Mouse (Mus musculus) midbrain, embryonic 14.5 days (tissue): Measurements from ENCODE around the gene Phc2. TPM values are rescaled to one million over a fixed set of nuclear protein-coding genes. Genes with fewer than 3 reads are reported as not detected.
"Not testable (repeated sequence)": the region's sequence is repeated elsewhere in the genome, so short reads cannot be mapped to it uniquely, and the experiment has no call there.

Source experiments
- ATAC-seq: fragments of 200-750 bp; cut with Nextera tagmentation; 2 replicates; pipeline ENCODE4 v1.8.0; 2017; ENCODE audit warnings: moderate number of reproducible peaks, moderate library complexity; ENCODE audit not compliant: low FRiP score, low TSS enrichment
- DNase-seq: peaks from one replicate; pipeline ENCODE4 v3.0.0-alpha.2; 2015
- H3K27ac ChIP-seq: fragments of 300-500 bp; sonication (generic); replicated peaks from 2 replicates; pipeline ENCODE4 v1.5.1; 2014; ENCODE audit warnings: mild to moderate bottlenecking, low read depth, low read length, moderate library complexity
- H3K27me3 ChIP-seq: fragments of 300-500 bp; sonication (generic); 2 replicates; pipeline ENCODE4 v1.6.1; 2014; ENCODE audit warnings: low read length, control low read depth, mixed read lengths; ENCODE audit not compliant: control insufficient read depth, insufficient read depth
- H3K36me3 ChIP-seq: fragments of 300-500 bp; sonication (generic); 2 replicates; pipeline ENCODE4 v1.6.1; 2014; ENCODE audit warnings: low read length, control low read depth; ENCODE audit not compliant: control insufficient read depth, insufficient read depth
- H3K4me1 ChIP-seq: fragments of 300-500 bp; sonication (generic); 2 replicates; pipeline ENCODE4 v1.6.1; 2014; ENCODE audit warnings: mild to moderate bottlenecking, antibody characterized with exemption, low read length, control low read depth; ENCODE audit not compliant: control insufficient read depth, insufficient read depth
- H3K4me2 ChIP-seq: fragments of 300-500 bp; sonication (generic); 2 replicates; pipeline ENCODE4 v1.6.1; 2014; ENCODE audit warnings: mild to moderate bottlenecking, low read length, moderate library complexity
- H3K4me3 ChIP-seq: fragments of 300-500 bp; sonication (generic); replicated peaks from 2 replicates; pipeline ENCODE4 v1.5.1; 2014; ENCODE audit warnings: low read depth, low read length
- H3K9ac ChIP-seq: fragments of 300-500 bp; sonication (generic); replicated peaks from 2 replicates; pipeline ENCODE4 v1.6.1; 2014; ENCODE audit warnings: mild to moderate bottlenecking, low read length, moderate library complexity
- H3K9me3 ChIP-seq: fragments of 300-500 bp; sonication (generic); 2 replicates; pipeline ENCODE4 v1.6.1; 2016; ENCODE audit warnings: low read length, control low read depth, mixed read lengths; ENCODE audit not compliant: control insufficient read depth
- whole genome bisulfite sequencing: fragments of 180-500 bp; shearing (Covaris S2); extraction: QIAGEN DNeasy Blood & Tissue Kit; methylation state at CpG from one replicate; pipeline ENCODE4 v1.1.7; 2014; 5-methylcytosine and 5-hydroxymethylcytosine counted together
- polyA plus RNA-seq: library from polyadenylated mRNA; unstranded; fragments of >200 nt; fragmentation: Nextera tagmentation; extraction: Ambion mirVana; gene quantifications from 2 replicates; pipeline ENCODE4 v1.2.1, GENCODE M21; 2014

Gene Phc2
- polyA plus RNA-seq: 48.4 and 54.2 TPM in 2 replicates

DNA sequence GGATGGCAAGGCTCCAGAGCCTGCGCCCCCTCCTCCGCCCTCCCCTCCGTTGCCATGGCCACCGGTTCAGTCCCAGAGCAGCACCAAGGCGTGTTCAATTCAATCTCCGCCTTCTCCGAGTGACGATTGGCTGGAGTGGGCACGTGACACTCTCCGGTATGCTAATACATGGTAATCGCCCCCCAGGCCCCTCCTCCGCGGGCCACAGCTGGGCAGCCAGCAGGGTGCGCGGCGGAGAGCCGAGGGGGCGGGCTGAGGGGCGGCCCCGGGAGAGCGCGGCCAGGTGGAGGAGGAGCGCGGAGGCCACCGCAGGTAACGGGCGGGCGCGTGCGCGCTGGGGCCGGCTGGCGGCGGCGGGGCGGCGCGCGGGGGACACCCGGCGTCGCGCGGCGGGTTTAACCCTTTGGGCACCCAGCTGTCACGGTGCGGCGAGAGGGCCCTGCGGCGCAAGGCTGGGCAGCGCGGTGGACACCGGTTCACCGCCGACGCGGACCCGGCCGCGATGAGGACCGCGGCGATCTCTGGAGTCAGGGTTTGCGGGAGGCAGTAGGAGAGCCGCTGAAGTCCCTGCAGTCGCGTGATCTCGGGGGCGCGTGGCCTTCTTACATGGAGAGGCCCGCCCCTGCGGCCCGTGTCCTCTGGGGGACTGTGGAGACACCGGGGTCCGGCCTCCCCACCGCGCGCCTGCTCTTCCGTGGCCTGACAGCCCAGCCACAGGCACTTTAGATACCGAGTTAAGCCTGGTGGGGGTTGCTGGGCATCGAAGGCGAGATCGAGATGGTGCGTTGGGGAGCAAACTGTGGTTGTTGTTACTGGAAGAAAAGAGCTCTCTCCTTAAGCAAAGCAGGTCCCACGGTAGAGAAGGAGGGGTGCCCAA lies at the start of gene Phc2:
TSS of gene Phc2 (plus strand) at position 198 of the 877 bp plus-strand sequence.
- peak within 1 kb of the TSS; percentile 83 for H3K4me2 ChIP-seq
- H3K4me3 ChIP-seq: peak within 1 kb of the TSS; percentile 70
- peaks cover 31% of the 10 kb centered on the region for H3K4me1 ChIP-seq
- ATAC-seq (peak; percentile 99), DNase-seq (peak; percentile 97)
- peak within 1 kb of the TSS; percentile 84 for H3K27ac ChIP-seq
- no peaks in the 10 kb centered on the region for H3K9me3 ChIP-seq
- no peaks in the 10 kb centered on the region for H3K36me3 ChIP-seq
- H3K9ac ChIP-seq: peak within 1 kb of the TSS; percentile 75
- whole genome bisulfite sequencing: under 1% methylated on average over 84 of the region's 85 CpGs
- no peaks in the 10 kb centered on the region for H3K27me3 ChIP-seq

DNA sequence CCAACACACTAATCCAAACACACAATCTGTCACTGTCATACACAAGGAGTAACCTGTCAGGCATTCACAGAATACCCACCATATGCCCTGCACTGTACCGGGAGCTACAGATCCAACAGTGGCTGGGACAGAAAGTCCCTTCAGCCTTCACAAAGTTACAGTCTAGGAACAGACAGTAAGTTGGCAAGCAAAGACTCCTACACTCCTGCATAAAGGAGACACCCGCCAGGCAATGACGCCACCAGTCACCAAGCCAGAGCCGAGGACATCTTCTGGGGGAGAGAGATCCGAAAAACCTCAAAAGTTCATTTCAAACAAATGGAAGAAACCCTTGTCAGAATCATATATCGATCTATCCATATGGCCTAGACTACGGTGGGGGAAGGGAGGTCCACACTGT lies 47.9 kb upstream of the Phc2 start:
- H3K27ac ChIP-seq: no peak overlapping the region
- 98% methylated on average over 7 of the region's 7 CpGs for WGBS
- no peak for DNase-seq

GRCm38 (mm10) chr4:128607661-128608060 lies 46.8 kb upstream of the Phc2 start:
- 80% methylated on average over 11 of the region's 11 CpGs for WGBS
- H3K9me3 ChIP-seq: no peaks in the 10 kb centered on the region
- DNase-seq: no peak

More for the DNA sequence above, 47.9 kb upstream of the Phc2 start:
- no peak overlapping the region for H3K4me3 ChIP-seq
- no peaks in the 10 kb centered on the region for H3K27me3 ChIP-seq
- H3K36me3 ChIP-seq: peaks cover 27% of the 10 kb centered on the region
- ATAC-seq: no peak
- H3K9me3 ChIP-seq: no peaks in the 10 kb centered on the region
- no peak overlapping the region for H3K4me2 ChIP-seq
- peaks cover 6% of the 10 kb centered on the region for H3K4me1 ChIP-seq
- no peak overlapping the region for H3K9ac ChIP-seq

GRCm38 (mm10) chr4:128609276-128609924 lies 45.1 kb upstream of the Phc2 start:
- Histone ChIP-seq H3K27me3 (no peaks in the 10 kb centered on the region), H3K4me3 (peak overlapping the region; percentile 58), H3K9ac (peak overlapping the region; percentile 63), H3K4me1 (peaks cover 6% of the 10 kb centered on the region), H3K4me2 (peak overlapping the region; percentile 77), H3K27ac (peak overlapping the region; percentile 32; the same call in 1 of the 2 replicates), H3K9me3 (no peaks in the 10 kb centered on the region), H3K36me3 (peaks cover under 1% of the 10 kb centered on the region)
- 11% methylated on average over 27 of the region's 27 CpGs for WGBS
- ATAC-seq (no peak; the same call in 1 of the 2 replicates), DNase-seq (no peak)

More at GRCm38 (mm10) chr4:128607661-128608060, 46.8 kb upstream of the Phc2 start:
- Histone ChIP-seq H3K27ac (no peak overlapping the region), H3K36me3 (peaks cover 18% of the 10 kb centered on the region), H3K4me1 (peaks cover 6% of the 10 kb centered on the region), H3K9ac (no peak overlapping the region), H3K4me3 (no peak overlapping the region), H3K4me2 (no peak overlapping the region), H3K27me3 (no peaks in the 10 kb centered on the region)
- no peak for ATAC-seq

GRCm38 (mm10) chr4:128609925-128610402 lies 44.5 kb upstream of the Phc2 start, which contains the start of gene Zscan20:
Gene Zscan20 (minus strand): TSS chr4:128610098.
- DNase-seq: peak; percentile 99
- Histone ChIP-seq H3K9me3 (no peaks in the 10 kb centered on the region), H3K36me3 (no peaks in the 10 kb centered on the region), H3K27ac (peak within 1 kb of the TSS; percentile 32; the same call in 1 of the 2 replicates), H3K27me3 (no peaks in the 10 kb centered on the region), H3K4me3 (peak within 1 kb of the TSS; percentile 58), H3K4me1 (peaks cover 6% of the 10 kb centered on the region), H3K4me2 (peak within 1 kb of the TSS; percentile 77), H3K9ac (peak within 1 kb of the TSS; percentile 63)
- WGBS: under 1% methylated on average over 24 of the region's 24 CpGs
- peak; percentile 95 for ATAC-seq

DNA sequence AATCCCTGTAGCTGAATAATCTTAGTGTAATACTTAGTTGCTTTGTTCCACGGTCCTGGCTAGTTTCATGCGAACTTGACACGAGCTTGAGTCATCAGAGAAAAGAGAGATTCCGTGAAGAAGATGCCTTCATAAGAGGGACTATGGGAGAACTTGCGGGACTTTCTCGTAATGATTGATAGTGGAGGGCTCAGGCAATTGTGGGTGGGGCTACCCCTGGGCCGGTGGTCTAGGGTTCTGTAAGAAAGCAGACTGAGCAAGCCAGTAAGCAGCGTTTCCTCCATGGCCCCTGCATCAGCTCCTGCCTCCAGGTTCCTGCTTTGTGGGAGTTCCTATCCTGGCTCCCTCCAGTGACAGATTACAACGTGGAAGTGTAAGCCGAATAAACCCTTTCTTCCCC lies 43.8 kb upstream of the Phc2 start:
- H3K27me3 ChIP-seq: no peaks in the 10 kb centered on the region
- H3K4me2 ChIP-seq: peak overlapping the region; percentile 77
- H3K27ac ChIP-seq: no peak overlapping the region
- 20% methylated on average over 10 of the region's 10 CpGs for WGBS
- H3K9me3 ChIP-seq: no peaks in the 10 kb centered on the region
- ATAC-seq: no peak
- no peak for DNase-seq
- peaks cover 6% of the 10 kb centered on the region for H3K4me1 ChIP-seq
- H3K36me3 ChIP-seq: no peaks in the 10 kb centered on the region
- no peak overlapping the region for H3K9ac ChIP-seq
- H3K4me3 ChIP-seq: no peak overlapping the region

DNA sequence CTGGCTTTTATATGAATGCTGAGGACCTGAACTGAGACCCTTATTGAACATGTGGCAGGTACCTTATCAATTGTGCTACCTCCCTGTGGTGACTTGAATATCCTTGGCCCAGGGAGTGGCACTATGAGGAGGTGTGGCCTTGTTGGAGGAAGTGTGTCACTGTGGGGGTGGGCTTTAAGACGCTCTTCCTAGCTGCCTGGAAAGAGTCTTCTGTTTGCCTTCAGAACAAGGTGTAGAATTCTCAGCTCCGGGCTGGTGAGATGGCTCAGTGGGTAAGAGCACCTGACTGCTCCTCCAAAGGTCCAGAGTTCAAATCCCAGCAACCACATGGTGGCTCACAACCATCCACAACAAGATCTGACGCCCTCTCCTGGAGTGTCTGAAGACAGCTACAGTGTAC lies 42.8 kb upstream of the Phc2 start:
- DNase-seq, H3K4me1 ChIP-seq, H3K9ac ChIP-seq, H3K4me3 ChIP-seq, H3K36me3 ChIP-seq, H3K4me2 ChIP-seq, H3K9me3 ChIP-seq, ATAC-seq, H3K27ac ChIP-seq, H3K27me3 ChIP-seq: not testable (repeated sequence)
- WGBS: 80% methylated on average over 3 of the region's 3 CpGs

DNA sequence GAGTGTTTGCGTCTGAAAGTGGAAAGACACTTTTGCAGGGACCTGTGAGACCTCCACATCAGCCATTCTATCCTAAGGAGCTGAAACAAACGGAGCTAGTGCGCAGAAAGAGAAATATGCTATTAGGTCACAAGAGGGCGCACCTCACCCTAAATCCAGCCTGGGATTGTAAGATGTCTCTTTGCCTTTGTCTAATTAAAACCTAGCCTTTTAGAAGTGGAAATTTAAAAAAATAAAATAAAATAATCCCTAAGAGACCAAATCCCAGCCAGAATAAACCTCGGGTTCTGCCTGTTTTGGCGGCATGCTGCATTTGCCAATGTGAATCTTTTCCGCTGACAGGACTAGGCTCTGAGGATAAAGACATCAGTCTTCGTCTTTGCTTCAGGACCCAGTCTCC lies 41.2 kb upstream of the Phc2 start:
- Histone ChIP-seq H3K27ac (no peak overlapping the region), H3K27me3 (no peaks in the 10 kb centered on the region), H3K4me2 (no peak overlapping the region), H3K4me3 (no peak overlapping the region), H3K36me3 (no peaks in the 10 kb centered on the region), H3K9me3 (no peaks in the 10 kb centered on the region), H3K4me1 (peaks cover 6% of the 10 kb centered on the region), H3K9ac (no peak overlapping the region)
- WGBS: 20% methylated on average over 8 of the region's 8 CpGs
- DNase-seq (peak; percentile 92), ATAC-seq (no peak)
